Mouse (Mus musculus): ENCODE data around the gene Rarg. TPM values are rescaled to one million over a fixed set of nuclear protein-coding genes. Genes with fewer than 3 reads are reported as not detected.

Gene Rarg
- polyA plus RNA-seq, 2 experiments = 1.9 to 2.5 TPM

DNA sequence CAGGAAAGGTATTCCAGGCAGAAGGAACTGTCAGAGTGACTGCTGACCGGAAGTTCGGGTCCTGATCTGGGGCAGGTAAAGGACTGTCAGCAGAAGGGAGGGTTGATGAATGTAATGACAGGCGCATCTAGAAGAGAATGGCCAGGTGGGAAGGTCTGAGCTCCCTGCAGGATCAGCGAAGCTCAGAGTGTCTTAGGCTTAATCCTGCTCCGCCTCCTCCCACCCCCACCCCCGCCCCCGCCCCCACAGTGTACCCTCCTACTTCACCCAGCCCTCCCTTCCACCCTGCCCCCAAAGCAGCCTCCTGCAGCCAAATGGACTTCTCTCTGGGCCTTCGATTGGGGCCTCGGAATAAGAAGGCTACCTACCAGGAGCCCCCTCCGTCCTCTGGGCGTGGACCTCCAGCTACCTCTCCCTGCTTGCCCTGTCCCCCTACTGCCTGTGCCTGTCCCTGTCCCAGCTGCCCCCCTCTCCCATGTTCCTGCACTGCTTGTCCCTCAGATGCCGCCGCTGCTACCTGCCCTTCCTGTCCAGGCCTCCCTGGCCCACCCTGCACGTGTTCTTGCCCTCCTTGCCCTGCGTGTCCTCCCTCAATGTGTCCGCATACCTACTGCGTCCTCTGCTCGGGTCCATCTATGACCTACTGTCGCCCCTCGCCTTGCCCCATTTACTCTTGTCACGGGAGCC, 13.1 kb upstream of the Rarg start, which contains the start of gene Gm9918:
Gene Gm9918, plus strand, starts transcription at position 290 of the 687 bp plus-strand sequence.
- Histone ChIP-seq H3K27me3 (ENCODE audit: control insufficient read depth, insufficient read depth, low read length) (peaks cover 9% of the 10 kb centered on the region), H3K9ac (replicated peaks) (no peak within 1 kb of the TSS), H3K27ac (no peak within 1 kb of the TSS), H3K4me2 (ENCODE audit: low read depth) (peak within 1 kb of the TSS; percentile 24; the same call in 1 of the 2 replicates), H3K36me3 (replicated peaks; ENCODE audit: control insufficient read depth, insufficient read depth, low read depth) (no peaks in the 10 kb centered on the region), H3K9me3 (ENCODE audit: control insufficient read depth, low read length) (no peaks in the 10 kb centered on the region), H3K4me3 (ENCODE audit: insufficient read depth in 1 of 2, low read depth in 2 of 2, low read length in 2 of 2) (no peak within 1 kb of the TSS), H3K4me1 (replicated peaks; ENCODE audit: control insufficient read depth in 2 of 2, insufficient read depth in 2 of 2, low read length in 1 of 2) (no peaks in the 10 kb centered on the region)
- ATAC-seq (ENCODE audit: insufficient read depth) (no peak), DNase-seq (ENCODE audit: low read depth in 3 of 3, low spot score in 3 of 3) (no peak)
- 25% methylated on average over 20 of the region's 21 CpGs for WGBS (ENCODE audit: insufficient replicate concordance)
- TF ChIP-seq CTCF (IDR thresholded peaks at IDR 0.05; ENCODE audit: low read depth) (no peak), EP300 (IDR thresholded peaks at IDR 0.05; ENCODE audit: low read depth) (no peak)

GRCm38 (mm10) chr15:102265548-102265947, 8.2 kb upstream of the Rarg start:
- no peaks in the 10 kb centered on the region for H3K9me3 ChIP-seq (ENCODE audit: control insufficient read depth, low read length)
- no peak for DNase-seq (ENCODE audit: low read depth in 3 of 3, low spot score in 3 of 3)
- WGBS (ENCODE audit: insufficient replicate concordance) = 67% methylated on average over 5 of the region's 5 CpGs
- no peak overlapping the region for H3K4me2 ChIP-seq (ENCODE audit: low read depth)
- H3K9ac ChIP-seq (replicated peaks) = no peak overlapping the region
- H3K4me1 ChIP-seq (replicated peaks; ENCODE audit: control insufficient read depth in 2 of 2, insufficient read depth in 2 of 2, low read length in 1 of 2) = no peaks in the 10 kb centered on the region
- no peak overlapping the region for H3K4me3 ChIP-seq (ENCODE audit: insufficient read depth in 1 of 2, low read depth in 2 of 2, low read length in 2 of 2)
- ATAC-seq (ENCODE audit: insufficient read depth) = no peak
- peaks cover 4% of the 10 kb centered on the region for H3K27me3 ChIP-seq (ENCODE audit: control insufficient read depth, insufficient read depth, low read length)
- H3K27ac ChIP-seq = no peak overlapping the region
- H3K36me3 ChIP-seq (replicated peaks; ENCODE audit: control insufficient read depth, insufficient read depth, low read depth) = no peaks in the 10 kb centered on the region
- TF ChIP-seq EP300 (IDR thresholded peaks at IDR 0.05; ENCODE audit: low read depth) = no peak
- TF ChIP-seq CTCF (IDR thresholded peaks at IDR 0.05; ENCODE audit: low read depth) = peak; percentile 34; the same call in 1 of the 2 replicates

DNA sequence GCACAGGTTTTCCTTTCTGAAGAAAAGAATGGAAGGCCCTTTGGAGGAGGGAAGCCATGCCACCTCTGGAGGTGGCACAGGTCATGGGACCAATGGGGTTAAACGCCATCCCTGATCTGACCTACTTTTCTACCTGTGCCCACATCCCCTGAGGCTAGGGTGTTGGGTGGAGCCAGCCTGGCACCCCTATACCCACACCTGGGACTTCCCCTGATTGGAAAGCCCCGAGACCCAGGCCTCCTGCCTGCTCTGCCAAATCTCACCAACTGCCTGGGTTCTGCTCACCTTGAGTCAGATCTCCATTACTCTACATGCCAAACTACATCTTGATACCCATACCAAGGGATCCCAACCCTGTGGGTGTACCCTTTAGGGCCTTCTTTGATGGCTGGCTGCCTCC, 5.7 kb upstream of the Rarg start:
- H3K27ac ChIP-seq = no peak overlapping the region
- H3K27me3 ChIP-seq (ENCODE audit: control insufficient read depth, insufficient read depth, low read length) = peaks cover 17% of the 10 kb centered on the region
- no peaks in the 10 kb centered on the region for H3K36me3 ChIP-seq (replicated peaks; ENCODE audit: control insufficient read depth, insufficient read depth, low read depth)
- 56% methylated on average over 2 of the region's 2 CpGs for whole genome bisulfite sequencing (ENCODE audit: insufficient replicate concordance)
- H3K9me3 ChIP-seq (ENCODE audit: control insufficient read depth, low read length) = no peaks in the 10 kb centered on the region
- no peak overlapping the region for H3K9ac ChIP-seq (replicated peaks)
- H3K4me3 ChIP-seq (ENCODE audit: insufficient read depth in 1 of 2, low read depth in 2 of 2, low read length in 2 of 2) = no peak overlapping the region
- no peak overlapping the region for H3K4me2 ChIP-seq (ENCODE audit: low read depth)
- ATAC-seq (ENCODE audit: insufficient read depth) (no peak), DNase-seq (ENCODE audit: low read depth in 3 of 3, low spot score in 3 of 3) (no peak)
- TF ChIP-seq CTCF (IDR thresholded peaks at IDR 0.05; ENCODE audit: low read depth) (no peak), EP300 (IDR thresholded peaks at IDR 0.05; ENCODE audit: low read depth) (no peak)
- H3K4me1 ChIP-seq (replicated peaks; ENCODE audit: control insufficient read depth in 2 of 2, insufficient read depth in 2 of 2, low read length in 1 of 2) = no peaks in the 10 kb centered on the region

- Histone ChIP-seq H3K4me2 (ENCODE audit: low read depth) (no peak overlapping the region), H3K27me3 (ENCODE audit: control insufficient read depth, insufficient read depth, low read length) (peaks cover 22% of the 10 kb centered on the region), H3K4me1 (replicated peaks; ENCODE audit: control insufficient read depth in 2 of 2, insufficient read depth in 2 of 2, low read length in 1 of 2) (no peaks in the 10 kb centered on the region), H3K4me3 (ENCODE audit: insufficient read depth in 1 of 2, low read depth in 2 of 2, low read length in 2 of 2) (no peak overlapping the region), H3K36me3 (replicated peaks; ENCODE audit: control insufficient read depth, insufficient read depth, low read depth) (no peaks in the 10 kb centered on the region), H3K27ac (no peak overlapping the region), H3K9me3 (ENCODE audit: control insufficient read depth, low read length) (no peaks in the 10 kb centered on the region), H3K9ac (replicated peaks) (no peak overlapping the region)
- DNase-seq (ENCODE audit: low read depth in 3 of 3, low spot score in 3 of 3) (no peak), ATAC-seq (ENCODE audit: insufficient read depth) (no peak)
- 40% methylated on average over 7 of the region's 7 CpGs for WGBS (ENCODE audit: insufficient replicate concordance)
- TF ChIP-seq CTCF (IDR thresholded peaks at IDR 0.05; ENCODE audit: low read depth) (no peak), EP300 (IDR thresholded peaks at IDR 0.05; ENCODE audit: low read depth) (no peak)
These were observed 5.3 kb upstream of the Rarg start for GRCm38 (mm10) chr15:102262582-102262981.

- Histone ChIP-seq H3K9ac (replicated peaks) (no peak overlapping the region), H3K4me2 (ENCODE audit: low read depth) (no peak overlapping the region), H3K27me3 (ENCODE audit: control insufficient read depth, insufficient read depth, low read length) (peaks cover 51% of the 10 kb centered on the region), H3K36me3 (replicated peaks; ENCODE audit: control insufficient read depth, insufficient read depth, low read depth) (no peaks in the 10 kb centered on the region), H3K4me1 (replicated peaks; ENCODE audit: control insufficient read depth in 2 of 2, insufficient read depth in 2 of 2, low read length in 1 of 2) (no peaks in the 10 kb centered on the region), H3K9me3 (ENCODE audit: control insufficient read depth, low read length) (no peaks in the 10 kb centered on the region), H3K4me3 (ENCODE audit: insufficient read depth in 1 of 2, low read depth in 2 of 2, low read length in 2 of 2) (no peak overlapping the region), H3K27ac (no peak overlapping the region)
- WGBS (ENCODE audit: insufficient replicate concordance) = 37% methylated on average over 11 of the region's 11 CpGs
- TF ChIP-seq EP300 (IDR thresholded peaks at IDR 0.05; ENCODE audit: low read depth) (no peak), CTCF (IDR thresholded peaks at IDR 0.05; ENCODE audit: low read depth) (no peak)
- DNase-seq (ENCODE audit: low read depth in 3 of 3, low spot score in 3 of 3) (no peak), ATAC-seq (ENCODE audit: insufficient read depth) (no peak)
These were observed 1.4 kb upstream of the Rarg start for GRCm38 (mm10) chr15:102258581-102259253.
